Mouse (Mus musculus) hindlimb bud, embryonic 11.5 days (tissue): ENCODE measurements at regions not wholly inside any gene's neighbourhood (a gene's known extent, or its start where the extent isn't known, plus 50 kb on each side); places are given as distances from the start of the nearest gene placed in this dataset.

Experiments used
- DNase-seq: peaks from one replicate; pipeline ENCODE4 v3.0.0-alpha.2; 2012; ENCODE audit warnings: low read depth, low spot score; ENCODE audit errors: extremely low spot score

DNA sequence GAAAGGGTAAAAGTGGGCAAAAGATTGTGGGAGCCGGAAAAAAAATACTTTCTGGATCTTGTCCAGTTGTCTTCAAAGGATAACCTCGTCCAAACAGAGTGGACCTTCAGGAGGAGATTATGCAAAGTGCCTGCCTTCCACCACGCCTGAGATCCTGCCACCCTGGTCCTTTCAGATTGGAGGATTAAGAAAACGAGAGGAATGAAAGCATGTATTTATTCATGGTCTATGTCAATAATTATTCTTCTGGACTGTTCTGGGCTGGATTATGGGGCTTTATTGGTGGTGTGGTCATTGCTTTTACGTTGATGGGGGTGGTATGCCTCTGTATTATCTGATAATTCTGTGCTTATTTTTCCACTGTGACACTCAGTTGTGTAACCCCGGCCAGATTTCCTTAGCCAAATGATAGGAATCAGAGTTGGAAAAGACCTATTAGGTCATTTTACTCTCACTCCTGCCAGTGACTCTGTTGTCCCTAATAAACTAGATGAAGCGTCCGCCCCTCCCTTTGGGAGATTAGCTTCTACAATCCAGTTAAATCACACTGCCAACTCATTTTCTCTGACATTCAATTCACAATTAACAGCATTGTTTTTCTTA is 656.3 kb downstream of the Slc22a22 start:
- DNase-seq: no peak

DNA sequence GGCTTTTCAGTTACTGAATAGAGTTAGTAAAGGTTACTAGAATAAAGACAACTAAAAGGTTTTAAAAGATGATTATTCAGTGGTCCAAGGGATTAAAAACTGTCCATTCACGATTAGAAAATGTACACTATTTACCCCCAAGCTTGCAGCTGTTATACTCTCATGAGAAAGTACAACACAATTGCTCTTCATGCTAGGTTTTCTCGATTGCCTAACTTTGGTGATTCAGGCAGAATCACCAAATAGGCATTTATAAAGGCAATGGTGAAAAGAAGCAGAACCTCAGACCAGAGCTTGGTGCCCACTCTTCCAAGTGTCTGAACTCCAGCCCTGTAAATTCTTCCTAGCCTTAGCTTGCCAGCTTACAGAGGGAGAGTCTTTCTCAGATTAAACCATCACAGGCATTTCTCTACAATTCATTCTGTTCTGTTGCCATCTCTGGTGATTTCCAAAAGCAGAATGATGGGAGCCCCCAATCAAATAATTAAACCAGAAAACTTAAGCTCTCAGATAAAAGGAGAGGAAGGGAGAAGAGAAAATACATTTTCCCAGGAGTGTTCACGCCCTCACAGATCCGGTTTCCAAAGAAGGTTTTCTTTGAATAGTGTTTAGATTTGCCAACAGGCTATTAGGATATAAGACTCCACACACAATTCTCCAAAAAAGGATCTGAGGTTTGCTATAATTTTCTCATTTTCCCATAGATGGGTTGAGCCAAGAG is 657.0 kb downstream of the Slc22a22 start:
- no peak for DNase-seq

DNA sequence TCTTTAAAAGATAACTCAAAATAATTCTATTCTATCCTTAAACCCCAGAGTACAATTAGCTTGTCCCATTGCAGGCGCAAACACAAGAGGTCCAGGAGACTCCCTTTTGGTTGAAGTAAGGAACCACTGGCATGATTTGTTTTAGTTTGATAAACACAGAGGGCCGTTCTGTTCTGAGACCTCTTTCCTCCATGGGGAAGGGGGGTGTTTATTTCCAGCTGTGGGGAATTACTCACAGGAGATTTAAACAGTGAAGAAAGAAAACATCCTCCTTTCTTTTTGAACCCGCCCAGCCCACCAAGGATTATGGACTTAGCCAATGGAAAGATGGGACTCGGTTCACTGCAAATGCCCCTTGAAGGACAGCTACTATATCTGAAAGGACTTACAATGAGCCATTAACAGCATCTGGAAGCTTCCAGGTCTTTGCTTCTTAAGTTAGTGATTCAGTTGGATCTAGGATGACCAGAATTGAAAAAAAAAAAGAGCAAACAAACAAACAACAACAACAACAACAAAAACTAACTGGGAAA is 659.2 kb downstream of the Slc22a22 start:
- DNase-seq: no peak

DNA sequence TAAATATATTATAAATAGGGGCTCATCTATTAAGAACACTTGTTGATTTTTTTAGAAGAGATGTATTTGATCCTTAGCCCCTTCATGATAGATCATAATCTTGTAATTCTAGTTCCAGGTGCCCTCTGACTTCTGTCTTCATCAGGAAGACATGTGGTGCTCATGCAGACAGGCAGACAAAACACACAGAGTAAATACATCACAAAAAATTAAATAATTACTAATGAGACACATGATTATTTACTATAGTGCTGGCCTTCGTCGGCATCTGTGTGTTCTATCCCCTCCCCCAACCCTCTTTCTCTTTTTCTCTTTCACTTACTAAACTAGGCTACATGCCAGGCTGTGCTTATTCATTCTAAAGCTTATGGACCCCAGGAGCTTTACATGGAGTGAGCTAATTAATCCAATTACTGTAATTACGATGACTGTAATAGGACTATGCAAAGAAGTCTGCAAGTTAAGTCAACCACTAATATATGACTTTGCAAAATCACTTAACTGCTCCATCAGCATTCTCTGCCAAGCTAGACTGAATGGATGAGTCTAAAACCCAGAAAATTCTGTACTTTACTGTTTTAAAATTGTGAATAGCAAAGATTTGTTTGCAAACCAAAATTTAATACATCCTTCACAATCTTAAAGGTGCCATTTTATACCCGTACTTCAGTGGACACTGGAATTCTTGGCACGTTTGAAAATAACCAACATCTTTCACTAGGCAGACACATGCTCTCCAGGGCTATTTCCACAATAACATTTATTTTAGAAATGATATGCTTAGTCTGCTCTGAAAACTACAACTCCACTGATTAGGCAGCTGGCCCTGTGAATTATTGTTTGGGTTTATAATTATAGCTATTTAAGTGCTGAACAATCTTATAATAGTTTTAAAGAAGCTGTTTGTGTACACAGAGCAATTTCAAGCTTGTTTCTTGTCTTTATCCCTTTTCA is 659.9 kb downstream of the Slc22a22 start:
- DNase-seq: no peak

DNA sequence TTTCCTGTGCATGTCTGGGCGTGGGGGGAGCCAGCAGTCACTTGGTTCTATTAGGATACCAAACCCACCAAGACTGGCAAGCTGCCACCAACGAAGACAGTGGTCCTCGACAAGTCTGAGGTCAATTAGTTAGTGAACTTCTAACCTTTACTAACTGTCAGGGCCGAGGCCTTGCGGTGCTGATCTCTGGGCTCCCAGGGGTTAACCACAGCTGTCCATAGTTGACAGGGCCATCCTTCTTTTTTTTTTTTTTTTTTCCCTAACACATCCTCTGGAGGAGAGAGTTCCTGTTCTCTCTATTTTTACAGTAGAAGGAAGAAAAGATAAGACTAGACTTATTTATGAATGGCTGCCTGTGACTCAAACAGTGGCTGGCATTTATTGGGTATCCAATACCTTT is 663.5 kb downstream of the Slc22a22 start:
- DNase-seq: no peak

DNA sequence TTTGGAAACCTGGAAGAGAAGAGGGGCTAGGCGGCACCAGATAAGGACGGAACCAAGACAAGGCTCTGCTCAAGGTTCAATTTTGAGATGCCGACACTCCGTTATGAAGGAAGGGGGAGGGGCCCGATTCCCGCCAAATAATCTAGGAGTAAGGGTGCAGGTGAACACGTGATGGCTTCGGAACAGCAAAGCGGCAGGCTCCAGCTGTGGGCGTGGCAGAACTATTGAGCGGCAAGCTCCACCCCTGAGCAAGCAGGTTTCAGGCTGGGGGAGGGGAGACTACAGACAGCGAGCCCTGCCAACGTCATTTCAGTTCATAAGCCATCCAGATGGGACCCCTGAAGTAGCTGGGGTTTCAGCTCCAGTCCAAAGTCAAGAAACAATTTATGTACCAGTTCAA is 667.3 kb downstream of the Slc22a22 start:
- DNase-seq: no peak

DNA sequence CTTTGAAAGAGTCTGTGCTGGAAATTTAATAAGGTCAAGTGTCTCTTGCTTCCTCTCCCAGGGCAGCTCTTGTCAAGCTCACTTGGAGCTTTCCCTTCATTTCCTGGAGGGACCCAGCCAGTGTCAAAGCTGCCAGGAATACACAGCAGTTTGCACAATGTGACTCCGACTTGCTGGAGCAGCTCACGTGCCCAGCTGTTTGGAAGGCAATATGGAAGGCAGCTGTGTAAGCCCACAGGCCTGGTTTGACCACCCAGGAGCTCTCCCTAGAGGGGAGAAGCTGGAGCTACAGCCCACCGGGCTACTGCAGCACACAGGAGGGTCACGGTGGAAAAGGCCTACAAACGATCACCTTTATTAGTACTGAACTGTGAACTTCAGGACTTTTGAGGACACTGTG is 669.8 kb downstream of the Slc22a22 start:
- peak; percentile 37 for DNase-seq

DNA sequence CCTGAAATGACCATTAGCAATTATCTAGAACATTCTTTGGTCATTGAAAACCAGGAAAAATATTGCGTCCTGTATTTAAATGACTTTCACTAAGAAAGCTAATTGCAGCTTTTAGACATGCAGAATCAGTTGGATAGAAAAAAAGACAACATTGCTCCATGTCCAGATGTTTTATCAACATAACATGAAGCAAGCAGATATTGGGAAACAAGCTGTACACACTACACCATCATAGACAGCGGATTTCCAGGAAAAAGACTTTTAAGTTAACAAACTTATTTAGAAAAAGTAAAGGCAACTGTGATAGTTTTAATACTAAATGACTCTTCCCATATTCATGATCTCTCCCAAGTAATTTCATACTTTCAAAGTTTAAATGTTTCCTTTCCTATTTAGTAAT is 675.5 kb downstream of the Slc22a22 start:
- no peak for DNase-seq

DNA sequence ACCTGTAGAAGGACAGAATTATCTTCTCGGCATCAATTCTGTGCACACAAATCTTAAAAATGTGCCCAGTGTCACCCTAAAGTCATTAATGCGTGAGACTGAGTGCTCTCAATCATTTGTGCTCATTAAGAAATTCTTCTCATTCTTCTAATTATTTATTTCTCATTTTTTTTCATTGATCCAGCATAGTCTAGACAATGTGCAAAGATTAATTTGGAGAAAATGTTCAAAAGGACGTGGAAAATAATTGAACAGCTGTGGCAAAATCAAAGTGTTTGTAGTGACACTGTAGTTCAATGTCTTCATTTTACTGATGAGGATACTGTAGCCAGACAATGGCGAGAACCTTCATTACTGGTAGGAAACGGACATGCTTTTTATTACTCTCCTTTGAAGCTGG is 702.0 kb downstream of the Slc22a22 start:
- no peak for DNase-seq

DNA sequence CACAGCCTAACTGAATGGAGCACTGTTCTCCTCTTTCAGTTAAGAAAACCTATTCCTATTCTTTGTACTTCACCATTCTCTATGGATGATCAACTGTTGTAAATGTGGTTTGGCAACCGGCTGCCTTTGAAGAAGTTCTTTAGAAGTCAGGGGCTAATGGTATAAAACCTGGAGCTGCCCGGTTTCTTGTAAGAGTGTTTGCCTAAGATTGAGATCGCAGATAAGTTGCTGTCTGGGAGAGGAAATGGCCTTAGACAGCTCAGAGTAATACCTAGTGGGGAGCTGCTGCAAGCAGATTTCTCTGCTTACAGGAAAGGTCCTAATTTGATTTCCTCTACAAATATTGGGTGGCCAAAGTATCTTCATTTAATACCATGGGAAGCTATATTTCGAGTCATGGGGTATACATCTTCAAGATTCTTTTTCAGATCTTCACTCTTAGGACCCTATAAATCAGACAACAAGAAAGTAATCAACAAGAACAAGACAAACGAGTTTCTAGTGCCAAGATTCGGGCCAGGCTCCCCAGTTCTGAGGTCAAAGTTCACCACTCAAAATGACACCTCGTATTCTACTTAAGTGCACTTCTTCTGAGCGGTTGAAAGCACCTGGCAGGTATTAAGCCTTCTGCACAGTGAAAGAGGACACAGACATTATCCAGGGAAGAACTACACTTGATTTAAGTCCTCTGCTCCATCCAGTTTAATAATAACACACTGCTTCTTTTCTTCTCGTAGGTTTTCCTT is 702.6 kb downstream of the Slc22a22 start:
- no peak for DNase-seq

DNA sequence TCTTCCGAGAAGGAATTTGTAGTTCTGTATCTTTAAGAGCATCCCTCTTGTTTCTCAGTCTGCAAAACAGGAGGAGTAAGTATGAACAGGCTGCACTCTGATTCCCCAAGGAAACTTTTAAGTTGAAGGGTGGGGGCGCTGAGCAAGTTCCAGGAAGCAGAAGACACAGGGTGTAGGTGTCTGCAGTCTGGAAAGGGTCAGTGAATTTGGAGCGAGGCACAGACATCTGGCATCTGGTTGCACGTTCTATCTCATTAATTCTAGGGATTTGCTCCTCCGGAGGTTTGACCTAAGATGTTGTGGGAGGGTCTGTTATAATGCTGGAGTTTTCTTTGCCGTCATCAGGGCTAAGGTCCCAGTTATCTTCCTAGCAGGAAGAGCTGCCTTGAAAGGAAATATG is 711.1 kb downstream of the Slc22a22 start:
- no peak for DNase-seq

DNA sequence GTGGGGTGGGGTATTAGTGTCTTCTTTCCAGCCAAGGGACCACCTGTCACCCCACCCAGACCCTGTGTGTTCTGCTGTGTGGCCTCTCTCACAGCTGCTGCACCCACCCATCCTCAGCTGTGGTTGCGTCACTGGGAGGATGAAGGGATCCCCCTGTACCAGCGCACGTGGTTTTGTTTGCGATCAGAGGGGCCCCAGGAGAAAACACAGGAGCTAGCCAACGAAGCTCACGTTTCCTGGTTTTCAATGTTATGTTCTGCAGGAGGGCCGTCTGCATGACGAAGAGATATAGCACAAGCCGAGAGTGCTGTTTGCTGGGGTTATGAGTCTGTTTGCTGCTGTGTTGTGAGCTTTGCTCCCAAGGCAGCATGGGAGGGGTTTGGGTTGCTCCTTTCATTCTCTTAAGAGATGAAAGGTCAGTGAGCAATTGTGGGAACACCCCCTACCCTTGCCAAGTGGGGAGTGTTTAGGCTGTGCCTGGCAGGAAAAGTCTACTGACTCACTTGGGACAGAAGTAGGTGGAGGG is 712.4 kb downstream of the Slc22a22 start:
- no peak for DNase-seq

DNA sequence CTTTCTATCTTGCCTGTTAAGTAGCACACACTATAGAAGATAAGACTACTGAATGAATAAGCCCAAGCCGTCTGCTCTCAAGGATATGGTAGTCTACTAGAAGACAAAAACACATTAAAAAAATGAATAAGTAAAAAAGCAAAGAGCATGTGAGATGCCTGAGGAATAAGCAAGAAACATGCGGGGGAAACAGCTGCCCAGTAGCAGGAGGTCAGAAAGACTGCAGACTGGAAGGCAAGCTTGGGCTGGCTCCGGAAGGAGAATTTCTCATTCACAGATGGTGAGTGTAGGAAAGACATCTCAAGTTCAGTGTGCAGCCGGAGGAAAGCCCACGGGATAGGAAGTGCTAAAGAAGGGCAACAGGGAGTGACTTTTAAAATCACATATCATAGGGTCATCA is 713.4 kb downstream of the Slc22a22 start:
- no peak for DNase-seq

DNA sequence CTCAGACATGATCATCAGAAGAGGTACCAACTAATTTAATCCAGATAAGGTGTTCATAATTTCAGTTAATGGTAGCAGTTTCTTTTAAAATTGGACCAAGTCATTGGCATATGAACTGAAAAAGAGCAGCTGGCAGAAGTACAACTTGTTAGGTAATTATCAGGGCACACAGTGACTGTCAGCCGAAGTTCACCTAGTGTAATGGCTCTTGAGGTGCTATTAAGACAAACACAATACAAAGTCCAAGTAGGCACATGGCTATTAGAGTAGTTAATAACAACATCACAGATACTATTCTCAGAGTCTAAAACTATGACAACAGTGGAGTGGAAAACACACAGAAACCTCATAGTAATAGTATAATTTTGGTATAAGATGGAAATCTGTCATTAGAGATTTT is 730.7 kb downstream of the Slc22a22 start:
- DNase-seq: no peak

DNA sequence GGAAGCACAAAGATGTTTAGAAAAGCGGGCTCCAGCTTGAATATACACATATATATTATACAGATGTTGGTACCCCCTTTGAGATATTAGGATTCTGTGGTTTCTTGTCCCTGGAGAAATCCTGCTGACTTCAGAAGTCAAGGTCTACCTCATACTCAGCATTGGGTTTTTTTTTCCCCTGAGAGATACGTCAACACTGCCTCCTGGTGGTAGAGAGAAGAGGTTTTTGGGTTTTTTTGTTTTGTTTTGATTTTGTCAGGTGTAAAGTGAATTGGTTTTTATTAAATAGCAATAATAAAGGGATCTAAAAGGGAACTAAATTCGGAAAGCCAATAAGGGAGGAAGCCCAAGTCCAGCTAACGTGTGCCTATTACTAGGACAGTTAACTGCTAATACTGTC is 732.5 kb downstream of the Slc22a22 start:
- DNase-seq: no peak
